Mouse (Mus musculus) kidney, embryonic 15.5 days (tissue): Measurements from ENCODE around the gene Ces2e. TPM values are rescaled to one million over a fixed set of nuclear protein-coding genes. Genes with fewer than 3 reads are reported as not detected.

Source experiments
- ATAC-seq: fragments of 200-750 bp; cut with Nextera tagmentation; replicated peaks from 2 replicates; pipeline ENCODE4 v1.8.0; 2017; ENCODE audit warnings: moderate TSS enrichment; ENCODE audit not compliant: low FRiP score
- H3K27ac ChIP-seq: fragments of 300-500 bp; sonication (generic); 2 replicates; pipeline ENCODE4 v1.5.1; 2015; ENCODE audit warnings: mild to moderate bottlenecking, inconsistent platforms
- H3K27me3 ChIP-seq: fragments of 300-500 bp; sonication (generic); 2 replicates; pipeline ENCODE4 v1.6.1; 2015; ENCODE audit warnings: inconsistent platforms
- H3K36me3 ChIP-seq: fragments of 300-500 bp; sonication (generic); 2 replicates; pipeline ENCODE4 v1.6.1; 2015; ENCODE audit warnings: inconsistent platforms
- H3K4me1 ChIP-seq: fragments of 300-500 bp; sonication (generic); 2 replicates; pipeline ENCODE4 v1.6.1; 2015; ENCODE audit warnings: inconsistent platforms
- H3K4me2 ChIP-seq: fragments of 300-500 bp; sonication (generic); 2 replicates; pipeline ENCODE4 v1.6.1; 2015; ENCODE audit warnings: moderate library complexity, mild to moderate bottlenecking, inconsistent platforms
- H3K4me3 ChIP-seq: fragments of 300-500 bp; sonication (generic); replicated peaks from 2 replicates; pipeline ENCODE4 v1.5.1; 2015; ENCODE audit warnings: mild to moderate bottlenecking, inconsistent platforms
- H3K9ac ChIP-seq: fragments of 300-500 bp; sonication (generic); 2 replicates; pipeline ENCODE4 v1.6.1; 2015; ENCODE audit warnings: mild to moderate bottlenecking, inconsistent platforms
- H3K9me3 ChIP-seq: fragments of 300-500 bp; sonication (generic); replicated peaks from 2 replicates; pipeline ENCODE4 v1.6.1; 2016; ENCODE audit warnings: inconsistent platforms
- WGBS: fragments of 180-500 bp; shearing (Covaris S2); methylation state at CpG from one replicate; pipeline ENCODE4 v1.1.7; 2015; ENCODE audit warnings: mixed read lengths; 5-methylcytosine and 5-hydroxymethylcytosine counted together
- polyA plus RNA-seq: library from polyadenylated mRNA; unstranded; fragments of >200 nt; fragmentation: Nextera tagmentation; extraction: Ambion mirVana; gene quantifications from 2 replicates; pipeline ENCODE4 v1.2.1, GENCODE M21; 2015

Ces2e gene
- polyA plus RNA-seq, 1 experiment from 2014 or later: 1.6 TPM

- Histone ChIP-seq H3K9ac (no peak overlapping the region), H3K4me1 (no peaks in the 10 kb centered on the region), H3K9me3 (no peaks in the 10 kb centered on the region), H3K27me3 (no peaks in the 10 kb centered on the region), H3K4me2 (no peak overlapping the region), H3K4me3 (no peak overlapping the region), H3K27ac (no peak overlapping the region), H3K36me3 (no peaks in the 10 kb centered on the region)
- ATAC-seq: no peak
- WGBS: 88% methylated on average over 4 of the region's 4 CpGs
Observed at GRCm38 (mm10) chr8:104963375-104963894, 37.4 kb downstream of the Ces2e start.

- WGBS: 90% methylated on average over 5 of the region's 5 CpGs
- Histone ChIP-seq H3K9ac (no peak overlapping the region), H3K4me1 (no peaks in the 10 kb centered on the region), H3K27me3 (no peaks in the 10 kb centered on the region), H3K9me3 (0 out of 2 replicates have a peak, but pooled peaks cover 3% of the 10 kb centered on the region), H3K4me2 (no peak overlapping the region), H3K36me3 (no peaks in the 10 kb centered on the region), H3K4me3 (no peak overlapping the region), H3K27ac (no peak overlapping the region)
- ATAC-seq: no peak
Observed at GRCm38 (mm10) chr8:104984126-104984525, 58.1 kb downstream of the Ces2e start.

Other genes with a start within 250 kb of the Ces2e start
- gene Ces2a, start 192.3 kb upstream of the Ces2e start, polyA plus RNA-seq: 0.31 and 0.48 TPM in 2 replicates
- 0.63 and 0.69 TPM in 2 replicates for gene Ces2b, start 94.7 kb upstream of the Ces2e start, polyA plus RNA-seq
- gene Ces2c, start 79.2 kb upstream of the Ces2e start, polyA plus RNA-seq: 0.08 and 0.19 TPM in 2 replicates
- gene Ces2f, start 21.1 kb downstream of the Ces2e start, polyA plus RNA-seq: 0.05 TPM in 1 of 2 replicates, not detected in the other
- gene Ces2g, start 35.5 kb downstream of the Ces2e start, polyA plus RNA-seq: 0.44 and 0.77 TPM in 2 replicates
- gene Ces2h, start 74.6 kb downstream of the Ces2e start, polyA plus RNA-seq: not detected in 2 replicates
- gene Ces3a, start 122.3 kb downstream of the Ces2e start, polyA plus RNA-seq: not detected in 2 replicates
- not detected in 2 replicates for gene Ces3b, start 157.5 kb downstream of the Ces2e start, polyA plus RNA-seq
- not detected in 2 replicates for gene Ces4a, start 205.5 kb downstream of the Ces2e start, polyA plus RNA-seq
- gene Cbfb, start 244.4 kb downstream of the Ces2e start, polyA plus RNA-seq: 67.7 and 73.2 TPM in 2 replicates